Mouse (Mus musculus) monocyte, adult 5-6 weeks (primary cell): ENCODE results near the gene Gtf3c5. TPM values are rescaled to one million over a fixed set of nuclear protein-coding genes. Genes with fewer than 3 reads are reported as not detected.

Experiments used
- ATAC-seq: fragments of 153-309, 156-312 bp; replicated peaks from 2 replicates; pipeline ENCODE4 v1.8.0; 2017; ENCODE audit warnings: mild to moderate bottlenecking; ENCODE audit not compliant: low TSS enrichment, insufficient number of reproducible peaks, severe bottlenecking, poor library complexity, low FRiP score
- total RNA-seq: library from RNA; stranded (forward); fragments of 200-1000, 200-491, 200-594 nt; gene quantifications from 3 replicates; pipeline ENCODE4 v1.2.3, GENCODE M21; 2017

Gene Gtf3c5
- total RNA-seq: 5.6 to 17.7 TPM (median 9.1 TPM) in 3 replicates

GRCm38 (mm10) chr2:28583651-28584050 lies at the start of gene Gtf3c5:
Gene Gtf3c5, minus strand, starts transcription at chr2:28583751.
- ATAC-seq: no peak

GRCm38 (mm10) chr2:28633136-28633535 lies 49.6 kb upstream of the Gtf3c5 start:
- no peak for ATAC-seq

- no peak for ATAC-seq
These were observed 49.1 kb upstream of the Gtf3c5 start for GRCm38 (mm10) chr2:28632626-28633025.

- ATAC-seq: no peak
These were observed 46.4 kb upstream of the Gtf3c5 start for GRCm38 (mm10) chr2:28629911-28630381.

GRCm38 (mm10) chr2:28628053-28628452 lies 44.5 kb upstream of the Gtf3c5 start:
- ATAC-seq: no peak

GRCm38 (mm10) chr2:28626038-28626437 lies 42.5 kb upstream of the Gtf3c5 start:
- no peak for ATAC-seq

- ATAC-seq: no peak
These were observed 41.3 kb upstream of the Gtf3c5 start for GRCm38 (mm10) chr2:28624870-28625269.

GRCm38 (mm10) chr2:28622521-28623124 lies 39.1 kb upstream of the Gtf3c5 start:
- ATAC-seq: no peak; the same call in 1 of the 2 replicates

GRCm38 (mm10) chr2:28621664-28622171 lies 38.2 kb upstream of the Gtf3c5 start, which contains the start of gene Gfi1b:
Gene Gfi1b, minus strand, starts transcription at chr2:28621982.
- peak; percentile 68 for ATAC-seq

- no peak for ATAC-seq
These were observed 37.6 kb upstream of the Gtf3c5 start for GRCm38 (mm10) chr2:28621111-28621510.

GRCm38 (mm10) chr2:28620522-28620921 lies 37.0 kb upstream of the Gtf3c5 start:
- no peak for ATAC-seq

GRCm38 (mm10) chr2:28619369-28619768 lies 35.8 kb upstream of the Gtf3c5 start:
- ATAC-seq: no peak

GRCm38 (mm10) chr2:28618777-28619336 lies 35.3 kb upstream of the Gtf3c5 start:
- peak; percentile 64 for ATAC-seq

- no peak for ATAC-seq
These were observed 34.2 kb upstream of the Gtf3c5 start for GRCm38 (mm10) chr2:28617498-28618486.

GRCm38 (mm10) chr2:28616874-28617273 lies 33.3 kb upstream of the Gtf3c5 start:
- no peak for ATAC-seq

GRCm38 (mm10) chr2:28616358-28616757 lies 32.8 kb upstream of the Gtf3c5 start:
- no peak for ATAC-seq

- ATAC-seq: no peak
These were observed 30.0 kb upstream of the Gtf3c5 start for GRCm38 (mm10) chr2:28613599-28613998.

- ATAC-seq: no peak
These were observed 29.0 kb upstream of the Gtf3c5 start for GRCm38 (mm10) chr2:28612436-28613063.

- ATAC-seq: no peak
These were observed 27.8 kb upstream of the Gtf3c5 start for GRCm38 (mm10) chr2:28611407-28611787.
